Comparison of ENCODE assay signal across 13 mouse cellular contexts in genomic region chr1:181416841-181417240, GRCm38 (mm10).
"Had no signal": no experiment of that assay in that cellular context is flagged by ENCODE, and none has a peak within 500 bp of the region (broad histone marks: within the 10 kb centered on the region; RNA-seq: fewer than 3 reads in every experiment).

No protein-coding gene starts in this region.

- H3K9ac ChIP-seq: liver, embryonic 15.5 days; midbrain, embryonic 13.5 days; neural tube, embryonic 12.5 days had no signal

- H3K4me2 ChIP-seq: liver, embryonic 11.5 days; liver, embryonic 15.5 days; midbrain, embryonic 13.5 days; neural tube, embryonic 12.5 days had no signal

- H3K27ac ChIP-seq: left cerebral cortex, adult 2 months; limb, embryonic 10.5 days; liver, embryonic 15.5 days; midbrain, embryonic 13.5 days; neural tube, embryonic 12.5 days; stomach, postnatal 0 days had no signal

- H3K27me3 ChIP-seq: liver, embryonic 15.5 days; midbrain, embryonic 13.5 days; neural tube, embryonic 12.5 days had no signal

- DNase-seq: kidney, postnatal 25 days; lung, adult 2 months; lung, postnatal 36 days; right cerebral cortex, adult 18-20 months; right cerebral cortex, postnatal 25 days had no signal

- H3K4me1 ChIP-seq: liver, embryonic 15.5 days had no signal

- H3K9me3 ChIP-seq: limb, embryonic 10.5 days; liver, embryonic 15.5 days; midbrain, embryonic 13.5 days; neural tube, embryonic 12.5 days had no signal

- H3K36me3 ChIP-seq: limb, embryonic 10.5 days; liver, embryonic 15.5 days; midbrain, embryonic 13.5 days; neural tube, embryonic 12.5 days had no signal

- H3K4me3 ChIP-seq: left cerebral cortex, adult 2 months; limb, embryonic 10.5 days; liver, embryonic 15.5 days; midbrain, embryonic 13.5 days; neural tube, embryonic 12.5 days had no signal

- ATAC-seq: lung, postnatal 0 days; midbrain, embryonic 13.5 days had no signal
